Mouse (Mus musculus) R1 (cell line): ENCODE measurements around the gene Runx2.

Source experiments
- DNase-seq: peaks from one replicate; pipeline ENCODE4 v3.0.0-alpha.2; 2018; ENCODE audit warnings: low read depth, low spot score

Runx2 gene

GRCm38 (mm10) chr17:44623271-44623670 lies 191.3 kb downstream of the Runx2 start:
- no peak for DNase-seq

- DNase-seq, result no peak
Measured at GRCm38 (mm10) chr17:44620456-44620855, 194.1 kb downstream of the Runx2 start.

- no peak for DNase-seq
Measured at GRCm38 (mm10) chr17:44618691-44619090, 195.9 kb downstream of the Runx2 start.

GRCm38 (mm10) chr17:44618175-44618574 lies 196.4 kb downstream of the Runx2 start:
- no peak for DNase-seq

- no peak for DNase-seq
Measured at GRCm38 (mm10) chr17:44617741-44618140, 196.9 kb downstream of the Runx2 start.

- no peak for DNase-seq
Measured at GRCm38 (mm10) chr17:44613716-44614715, 200.6 kb downstream of the Runx2 start.

GRCm38 (mm10) chr17:44612641-44613040 lies 202.0 kb downstream of the Runx2 start:
- peak; percentile 59 for DNase-seq

GRCm38 (mm10) chr17:44612002-44612401 lies 202.6 kb downstream of the Runx2 start:
- no peak for DNase-seq

GRCm38 (mm10) chr17:44611543-44611942 lies 203.1 kb downstream of the Runx2 start:
- no peak for DNase-seq

GRCm38 (mm10) chr17:44610828-44611227 lies 203.8 kb downstream of the Runx2 start:
- no peak for DNase-seq

- DNase-seq, result no peak
Measured at GRCm38 (mm10) chr17:44609897-44610641, 204.5 kb downstream of the Runx2 start.

GRCm38 (mm10) chr17:44609356-44609755 lies 205.2 kb downstream of the Runx2 start:
- DNase-seq, result no peak

GRCm38 (mm10) chr17:44608907-44609306 lies 205.7 kb downstream of the Runx2 start:
- DNase-seq, result no peak

- DNase-seq, result no peak
Measured at GRCm38 (mm10) chr17:44607383-44607782, 207.2 kb downstream of the Runx2 start.

GRCm38 (mm10) chr17:44606245-44606644 lies 208.4 kb downstream of the Runx2 start:
- no peak for DNase-seq

- no peak for DNase-seq
Measured at GRCm38 (mm10) chr17:44605749-44606148, 208.8 kb downstream of the Runx2 start.

GRCm38 (mm10) chr17:44603170-44603569 lies 211.4 kb downstream of the Runx2 start:
- no peak for DNase-seq

GRCm38 (mm10) chr17:44601317-44602021 lies 213.1 kb downstream of the Runx2 start:
- DNase-seq, result no peak

GRCm38 (mm10) chr17:44599856-44600255 lies 214.7 kb downstream of the Runx2 start:
- DNase-seq, result no peak

GRCm38 (mm10) chr17:44599132-44599531 lies 215.5 kb downstream of the Runx2 start:
- DNase-seq, result no peak

- no peak for DNase-seq
Measured at GRCm38 (mm10) chr17:44597918-44598504, 216.6 kb downstream of the Runx2 start.

- no peak for DNase-seq
Measured at GRCm38 (mm10) chr17:44592737-44593090, 221.9 kb downstream of the Runx2 start.
